Mouse (Mus musculus) lung, adult 18-20 months (tissue): ENCODE data around the gene Gm10553.
A peak's percentile ranks its signal among the peaks of the same experiment; 100 is the strongest.
"Not testable (repeated sequence)": the region's sequence is repeated elsewhere in the genome, so short reads cannot be mapped to it uniquely, and the experiment has no call there.

Experiments
- DNase-seq, 2 experiments: peaks; one replicate each; pipeline ENCODE4 v3.0.0; 2022; ENCODE audit warnings: mixed read lengths in 2 of 2

The Gm10553 gene

DNA sequence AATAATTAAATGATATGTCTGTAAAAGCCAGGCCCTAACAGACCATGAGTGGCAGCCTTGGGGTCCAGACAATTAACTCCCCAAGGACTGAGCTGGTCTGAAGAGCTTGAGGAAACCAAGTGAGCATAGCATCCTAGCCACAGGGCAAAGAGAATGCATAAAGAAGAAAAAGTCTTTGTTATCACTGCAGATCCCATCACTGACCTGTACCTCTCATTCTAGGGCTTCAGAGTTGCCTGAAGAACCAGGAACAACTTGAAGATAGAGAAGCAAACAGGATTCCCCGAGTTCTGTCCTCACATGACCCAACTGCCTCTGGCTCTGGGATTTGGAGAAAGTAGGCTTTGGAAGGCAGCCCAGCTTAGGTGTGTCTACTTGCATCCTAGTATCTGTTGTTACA, at the start of gene Gm10553:
Gene Gm10553, plus strand, starts transcription at position 301 of the 400 bp plus-strand sequence.
- DNase-seq: not testable (repeated sequence)

DNA sequence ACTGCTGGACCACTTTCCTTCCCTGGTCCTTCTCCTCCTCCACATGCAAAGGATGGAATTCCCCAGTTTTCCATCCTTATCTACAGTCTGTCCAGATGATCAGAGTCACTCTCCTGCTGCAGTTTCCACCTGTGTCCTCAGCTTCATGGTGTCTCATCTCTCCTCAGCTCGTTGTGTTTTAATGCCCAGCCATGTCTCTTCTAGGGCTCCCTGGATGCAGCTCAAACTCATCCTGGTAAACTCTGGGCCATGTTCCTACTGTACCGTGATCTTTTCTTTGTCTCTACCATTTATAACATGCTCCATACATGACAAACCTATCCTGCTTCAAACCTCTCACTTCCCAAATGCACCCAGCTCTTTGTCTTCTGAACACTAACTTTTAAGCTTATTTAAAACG, 28.3 kb upstream of the Gm10553 start:
- DNase-seq: not testable (repeated sequence)

DNA sequence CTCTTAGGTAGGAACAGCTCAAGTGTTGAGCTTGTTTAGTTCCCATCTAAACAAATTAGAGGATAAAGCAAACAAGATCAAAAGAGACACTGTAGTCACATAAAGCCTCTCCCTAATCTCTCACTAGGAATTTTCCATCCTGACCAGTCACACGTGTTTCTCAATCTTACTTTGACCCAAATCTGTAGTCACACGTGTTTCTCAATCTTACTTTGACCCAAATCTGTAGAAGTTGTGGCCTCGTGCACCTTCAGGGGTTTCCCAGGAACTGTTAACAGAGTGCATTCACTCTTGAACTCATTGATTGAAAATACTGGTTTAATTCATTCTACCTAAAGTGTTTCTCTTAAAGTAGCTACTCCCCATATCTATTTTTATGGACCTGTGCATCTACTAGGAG, 26.9 kb upstream of the Gm10553 start:
- DNase-seq: not testable (repeated sequence)

GRCm38 (mm10) chr1:85084803-85085202, 15.2 kb upstream of the Gm10553 start:
- DNase-seq: not testable (repeated sequence)

- DNase-seq: not testable (repeated sequence)
Measured at GRCm38 (mm10) chr1:85086211-85086610, 13.8 kb upstream of the Gm10553 start.

- DNase-seq: not testable (repeated sequence)
Measured at GRCm38 (mm10) chr1:85092169-85092568, 7.8 kb upstream of the Gm10553 start.

- not testable (repeated sequence) for DNase-seq
Measured at GRCm38 (mm10) chr1:85093011-85093572, 6.9 kb upstream of the Gm10553 start.

DNA sequence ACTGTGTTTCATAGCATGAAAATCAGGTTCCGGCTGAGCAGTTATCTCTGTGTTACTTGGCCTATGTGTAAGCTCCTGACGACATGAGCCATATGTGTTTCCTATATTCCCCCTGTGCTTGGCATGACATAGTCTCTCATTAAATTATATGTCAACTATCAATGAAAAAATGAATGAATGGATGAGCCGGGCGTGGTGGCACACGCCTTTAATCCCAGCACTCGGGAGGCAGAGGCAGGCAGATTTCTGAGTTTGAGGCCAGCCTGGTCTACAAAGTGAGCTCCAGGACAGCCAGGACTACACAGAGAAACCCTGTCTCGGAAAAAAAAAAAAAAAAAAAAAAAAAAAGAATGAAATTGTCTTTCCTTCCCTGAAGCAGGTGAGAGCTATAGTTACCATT, 883 bp upstream of the Gm10553 start:
- DNase-seq: not testable (repeated sequence)

- DNase-seq: not testable (repeated sequence)
Measured at GRCm38 (mm10) chr1:85101754-85102153, 1.8 kb downstream of the Gm10553 start.

GRCm38 (mm10) chr1:85105336-85105735, 5.4 kb downstream of the Gm10553 start:
- not testable (repeated sequence) for DNase-seq

- DNase-seq: not testable (repeated sequence)
Measured at GRCm38 (mm10) chr1:85106013-85106412, 6.0 kb downstream of the Gm10553 start.

- not testable (repeated sequence) for DNase-seq
Measured at GRCm38 (mm10) chr1:85109753-85110152, 9.8 kb downstream of the Gm10553 start, which contains the start of gene A530032D15Rik. TSS of gene A530032D15Rik (minus strand) at chr1:85109853.

DNA sequence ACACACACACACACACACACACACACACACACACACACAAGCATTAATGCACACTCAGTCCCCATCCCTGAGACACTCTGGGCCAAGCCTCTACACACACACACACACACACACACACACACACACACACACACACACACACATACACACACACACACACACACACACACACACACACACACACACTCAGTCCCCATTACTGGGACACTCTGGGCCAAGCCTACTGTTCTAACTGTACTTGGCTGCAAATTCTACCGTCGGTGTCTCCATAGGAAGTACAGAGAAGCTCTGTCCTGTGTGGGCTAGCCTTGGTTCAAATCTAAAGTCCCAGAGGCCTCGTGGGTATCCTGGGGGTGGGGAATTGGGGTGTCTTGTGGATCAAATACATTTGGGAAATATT, 10.9 kb downstream of the Gm10553 start:
- DNase-seq: not testable (repeated sequence)

GRCm38 (mm10) chr1:85111572-85111971, 11.6 kb downstream of the Gm10553 start:
- DNase-seq: peak; percentile 20 to 43

- DNase-seq: not testable (repeated sequence)
Measured at GRCm38 (mm10) chr1:85112266-85112665, 12.3 kb downstream of the Gm10553 start.

DNA sequence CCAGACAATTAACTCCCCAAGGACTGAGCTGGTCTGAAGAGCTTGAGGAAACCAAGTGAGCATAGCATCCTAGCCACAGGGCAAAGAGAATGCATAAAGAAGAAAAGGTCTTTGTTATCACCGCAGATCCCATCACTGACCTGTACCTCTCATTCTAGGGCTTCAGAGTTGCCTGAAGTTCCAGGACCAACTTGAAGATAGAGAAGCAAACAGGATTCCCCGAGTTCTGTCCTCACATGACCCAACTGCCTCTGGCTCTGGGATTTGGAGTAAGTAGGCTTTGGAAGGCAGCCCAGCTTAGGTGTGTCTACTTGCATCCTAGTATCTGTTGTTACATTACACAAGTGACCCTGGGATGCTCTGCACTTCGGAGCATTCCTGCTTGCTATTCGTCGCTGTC, 12.9 kb downstream of the Gm10553 start:
- not testable (repeated sequence) for DNase-seq

GRCm38 (mm10) chr1:85114078-85114477, 14.1 kb downstream of the Gm10553 start:
- DNase-seq: not testable (repeated sequence)

- DNase-seq: peak; percentile 17 to 42
Measured at GRCm38 (mm10) chr1:85114666-85115402, 14.9 kb downstream of the Gm10553 start.

DNA sequence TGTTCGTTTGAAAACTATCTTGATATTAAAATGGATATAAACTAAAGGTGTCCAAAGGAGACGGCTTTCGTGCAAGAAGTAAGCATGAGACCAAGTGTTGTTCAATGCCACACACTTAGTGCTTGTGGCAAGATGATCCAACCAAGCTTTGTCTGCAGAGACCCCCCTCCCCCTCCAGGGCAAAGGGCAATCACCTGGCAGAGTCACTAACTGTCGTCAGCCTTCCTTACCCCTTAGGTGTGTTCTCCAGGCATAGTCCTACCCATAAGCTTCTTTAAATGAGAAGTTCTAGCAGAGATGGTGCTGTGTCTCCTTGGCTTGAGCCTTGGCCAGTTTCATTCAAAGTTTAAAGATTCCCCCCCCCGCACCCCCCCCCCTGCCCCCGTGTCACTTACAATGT, 17.6 kb downstream of the Gm10553 start:
- not testable (repeated sequence) for DNase-seq

GRCm38 (mm10) chr1:85118341-85118740, 18.4 kb downstream of the Gm10553 start:
- not testable (repeated sequence) for DNase-seq

DNA sequence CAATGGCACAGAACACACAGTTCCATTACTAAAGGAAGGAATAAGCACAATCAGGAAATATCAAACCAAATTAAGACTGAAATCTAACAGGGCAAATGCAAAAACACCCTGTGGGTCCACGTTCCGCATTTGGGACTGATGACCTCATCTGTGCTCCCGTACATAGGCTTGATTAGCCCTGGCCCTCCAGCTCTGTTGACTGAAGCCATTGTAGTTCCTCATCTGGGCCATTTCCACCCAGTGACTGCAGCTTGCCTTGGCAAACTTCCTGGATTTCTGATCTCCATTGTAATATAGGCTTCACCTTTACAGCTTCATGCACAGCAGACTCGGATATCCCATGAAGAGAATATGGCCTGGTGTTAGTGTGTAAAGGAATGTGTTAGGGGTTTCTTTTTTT, 21.9 kb downstream of the Gm10553 start:
- not testable (repeated sequence) for DNase-seq

GRCm38 (mm10) chr1:85133671-85134070, 33.7 kb downstream of the Gm10553 start:
- not testable (repeated sequence) for DNase-seq
